ENCODE assay signal across 9 mouse cellular contexts in genomic region chr13:31806890-31807735, GRCm38 (mm10). TPM values are rescaled to one million over a fixed set of nuclear protein-coding genes. Genes with fewer than 3 reads are reported as not detected.
A peak's percentile ranks its signal among the peaks of the same experiment; 100 is the strongest.
DNase-seq lines count a peak whose midpoint lies in the region; ATAC-seq and TF ChIP-seq lines count a peak whose summit lies in the region.
"Had no signal": no experiment of that assay in that cellular context is flagged by ENCODE, and none has a peak within 500 bp of the region (broad histone marks: within the 10 kb centered on the region; RNA-seq: fewer than 3 reads in every experiment).

No protein-coding gene starts in this region.

- no peaks in the 10 kb centered on the region for H3K36me3 ChIP-seq in ES-E14 (ENCODE audit: control insufficient read depth, insufficient read depth, low read length, poor library complexity, severe bottlenecking)
- H3K36me3 ChIP-seq in forebrain, embryonic 11.5 days (ENCODE audit: control insufficient read depth, insufficient read depth, low read length): no peaks in the 10 kb centered on the region
- H3K36me3 ChIP-seq in hindbrain, embryonic 16.5 days (ENCODE audit: control insufficient read depth, insufficient read depth, low read length): no peaks in the 10 kb centered on the region
- H3K36me3 ChIP-seq in liver, postnatal 0 days (replicated peaks; ENCODE audit: insufficient read depth, low read length): no peaks in the 10 kb centered on the region

- no peaks in the 10 kb centered on the region for H3K9me3 ChIP-seq in ES-E14 (ENCODE audit: control insufficient read depth, insufficient read depth, low read depth, low read length)
- H3K9me3 ChIP-seq in forebrain, embryonic 11.5 days (ENCODE audit: control insufficient read depth, low read length): no peaks in the 10 kb centered on the region
- no peaks in the 10 kb centered on the region for H3K9me3 ChIP-seq in hindbrain, embryonic 16.5 days (ENCODE audit: control insufficient read depth, low read length)
- no peaks in the 10 kb centered on the region for H3K9me3 ChIP-seq in liver, postnatal 0 days (ENCODE audit: low read length)

- H3K4me2 ChIP-seq in forebrain, embryonic 11.5 days (ENCODE audit: low read depth, low read length, severe bottlenecking): peak overlapping the region; percentile 87
- peak overlapping the region; percentile 75 for H3K4me2 ChIP-seq in hindbrain, embryonic 16.5 days (ENCODE audit: low read length)
- peak overlapping the region; percentile 70 for H3K4me2 ChIP-seq in liver, postnatal 0 days (ENCODE audit: low read depth, low read length)

- H3K27ac ChIP-seq in ES-E14 (ENCODE audit: insufficient read depth, low read depth, low read length, poor library complexity, severe bottlenecking): no peak overlapping the region
- H3K27ac ChIP-seq in forebrain, embryonic 11.5 days (ENCODE audit: low read depth, low read length): peak overlapping the region; percentile 64
- H3K27ac ChIP-seq in hindbrain, embryonic 16.5 days (ENCODE audit: low read depth, low read length): peak overlapping the region; percentile 67
- H3K27ac ChIP-seq in liver, postnatal 0 days (ENCODE audit: low read depth): no peak overlapping the region
- H3K27ac ChIP-seq: macrophage had no signal

- peak; percentile 16; the same call in 1 of the 2 replicates for ATAC-seq in forebrain, embryonic 11.5 days (replicated peaks; ENCODE audit: low FRiP score)
- ATAC-seq in hindbrain, embryonic 16.5 days: peak; percentile 27; the same call in 1 of the 2 replicates
- no peak for ATAC-seq in liver, postnatal 0 days

- peaks cover 82% of the 10 kb centered on the region for H3K27me3 ChIP-seq in forebrain, embryonic 11.5 days (ENCODE audit: control insufficient read depth, insufficient read depth, low read length)
- H3K27me3 ChIP-seq in hindbrain, embryonic 16.5 days (replicated peaks; ENCODE audit: control insufficient read depth, insufficient read depth, low read length): peaks cover 44% of the 10 kb centered on the region
- H3K27me3 ChIP-seq in liver, postnatal 0 days (ENCODE audit: insufficient read depth, low read length): peaks cover 94% of the 10 kb centered on the region

- in situ Hi-C loops in ES-E14 (cut with MboI; ENCODE audit: low sequenced_read_pairs in 2 of 2, unreplicated experiment in 2 of 2): loop anchor here (5.0 to 25.0 kb wide), 2 partner anchors 180 to 405 kb away; partner anchors contain the start of gene Foxf2 (in 2 of the 2)

- no peaks in the 10 kb centered on the region; a peak in 1 of 4 replicates for H3K4me1 ChIP-seq in ES-E14 (ENCODE audit: control insufficient read depth in 2 of 2, insufficient read depth in 2 of 2, low read length in 2 of 2, poor library complexity in 1 of 2)
- H3K4me1 ChIP-seq in forebrain, embryonic 11.5 days (replicated peaks; ENCODE audit: control insufficient read depth, insufficient read depth, low read length): peaks cover 21% of the 10 kb centered on the region
- peaks cover 30% of the 10 kb centered on the region for H3K4me1 ChIP-seq in hindbrain, embryonic 16.5 days (ENCODE audit: control insufficient read depth, insufficient read depth, low read depth, low read length)
- peaks cover 19% of the 10 kb centered on the region for H3K4me1 ChIP-seq in liver, postnatal 0 days (ENCODE audit: insufficient read depth)

- DNase-seq in heart, adult 11 months: peak; percentile 94
- no peak for DNase-seq in heart, adult 9 months (ENCODE audit: low spot score in 2 of 2)
- DNase-seq in ES-E14 (ENCODE audit: low read depth, low spot score): no peak
- peak; percentile 76 for DNase-seq in forebrain, embryonic 11.5 days (ENCODE audit: low spot score)
- no peak for DNase-seq in liver, postnatal 0 days
- peak; percentile 31 for DNase-seq in testis, postnatal 14 days (ENCODE audit: low spot score)
- no peak for DNase-seq in thymus, postnatal 36 days

- TF ChIP-seq EP300 in liver, postnatal 0 days (IDR thresholded peaks at IDR 0.05; ENCODE audit: low read depth): no peak

- H3K4me3 ChIP-seq in ES-E14 (ENCODE audit: insufficient read depth in 1 of 2, low read depth in 1 of 2, low read length in 2 of 2, poor library complexity in 1 of 2, severe bottlenecking in 1 of 2): peak overlapping the region; percentile 60 to 68
- H3K4me3 ChIP-seq in forebrain, embryonic 11.5 days (ENCODE audit: low read depth, low read length): peak overlapping the region; percentile 48
- peak overlapping the region; percentile 48 for H3K4me3 ChIP-seq in hindbrain, embryonic 16.5 days (ENCODE audit: low read length)
- peak overlapping the region; percentile 51 for H3K4me3 ChIP-seq in liver, postnatal 0 days (ENCODE audit: low read depth, low read length)

- WGBS in forebrain, embryonic 11.5 days: under 1% methylated on average over 93 of the region's 101 CpGs
- under 1% methylated on average over 78 of the region's 101 CpGs for WGBS in hindbrain, embryonic 16.5 days
- WGBS in liver, postnatal 0 days (ENCODE audit: insufficient replicate concordance): under 1% methylated on average over 91 of the region's 101 CpGs

- no peak for TF ChIP-seq CTCF in liver, postnatal 0 days (IDR thresholded peaks at IDR 0.05; ENCODE audit: low read depth)

- peak overlapping the region; percentile 44; the same call in 1 of the 2 replicates for H3K9ac ChIP-seq in ES-E14 (ENCODE audit: insufficient read depth, low read depth, low read length, poor library complexity, severe bottlenecking)
- peak overlapping the region; percentile 62 for H3K9ac ChIP-seq in forebrain, embryonic 11.5 days (ENCODE audit: low read length)
- peak overlapping the region; percentile 65 for H3K9ac ChIP-seq in hindbrain, embryonic 16.5 days (ENCODE audit: low read depth, low read length)
- H3K9ac ChIP-seq in liver, postnatal 0 days (replicated peaks): no peak overlapping the region

TF ChIP-seq in ES-E14, 5 proteins besides CTCF, POLR2A, EP300 and RAD21:
- TF ChIP-seq HCFC1 (IDR thresholded peaks at IDR 0.05; ENCODE audit: borderline replicate concordance, insufficient read depth, low read length): no peak
- TF ChIP-seq MAFK (IDR thresholded peaks at IDR 0.05; ENCODE audit: insufficient read depth, low read depth, low read length): no peak
- TF ChIP-seq CHD2 (IDR thresholded peaks at IDR 0.05; ENCODE audit: low read depth, low read length): no peak
- no peak for TF ChIP-seq ZNF384 (IDR thresholded peaks at IDR 0.05; ENCODE audit: low read depth, low read length)
- TF ChIP-seq ZC3H11A (IDR thresholded peaks at IDR 0.05; ENCODE audit: borderline replicate concordance, low read depth, low read length): no peak

RNA-seq across cellular contexts. Expression of gene Foxc1, which starts 0.7 kb away (rescaled TPM):
- 0.42 and 1.2 TPM in 2 replicates for total RNA-seq in ES-E14 (2012; rRNA removed)
- 5.0 and 5.5 TPM in 2 replicates for polyA plus RNA-seq in forebrain, embryonic 11.5 days (2014; fragmentation: Nextera tagmentation; extraction: Ambion mirVana)
- polyA plus RNA-seq in hindbrain, embryonic 16.5 days (2015; fragmentation: Nextera tagmentation; extraction: Ambion mirVana): 0.63 and 0.84 TPM in 2 replicates
- 0.02 TPM in 1 of 2 replicates, not detected in the other for polyA plus RNA-seq in liver, postnatal 0 days (2015; fragmentation: Nextera tagmentation; extraction: Ambion mirVana)
- polyA plus RNA-seq: macrophage had no signal

Comparison
In these comparisons a context has a peak if more than half of its experiments do, and no peak if none do; other contexts are left out.
1. DNase-seq: peak in heart, adult 11 months (single experiment), forebrain, embryonic 11.5 days (single experiment) and testis, postnatal 14 days (single experiment); none in heart, adult 9 months (0 of 2), ES-E14 (single experiment), liver, postnatal 0 days (single experiment) and thymus, postnatal 36 days (0 of 2).
2. H3K27ac ChIP-seq: peak in forebrain, embryonic 11.5 days (single experiment) and hindbrain, embryonic 16.5 days (single experiment); none in ES-E14 (single experiment) and liver, postnatal 0 days (single experiment).
3. Peak in every context shown above with its lines, with median percentiles within 50 percentile points of each other: H3K4me3 ChIP-seq and H3K4me2 ChIP-seq.